In genomic region chr4:152435255-152435654, GRCm38 (mm10) we compare ENCODE assay signal across 8 mouse cellular contexts. TPM values are rescaled to one million over a fixed set of nuclear protein-coding genes. Genes with fewer than 3 reads are reported as not detected.
DNase-seq lines count a peak whose midpoint lies in the region; ATAC-seq and TF ChIP-seq lines count a peak whose summit lies in the region.

No protein-coding gene starts in this region.

- no peaks in the 10 kb centered on the region for H3K9me3 ChIP-seq in E14TG2a.4 (ENCODE audit: low read length)
- H3K9me3 ChIP-seq in forebrain, embryonic 12.5 days = no peaks in the 10 kb centered on the region
- no peaks in the 10 kb centered on the region for H3K9me3 ChIP-seq in heart, postnatal 0 days (replicated peaks; ENCODE audit: control insufficient read depth, low read length)
- no peaks in the 10 kb centered on the region for H3K9me3 ChIP-seq in lung, embryonic 15.5 days

- peak overlapping the region; percentile 30; the same call in 1 of the 2 replicates for H3K9ac ChIP-seq in forebrain, embryonic 12.5 days
- no peak overlapping the region for H3K9ac ChIP-seq in heart, postnatal 0 days (replicated peaks; ENCODE audit: low read depth, low read length)
- no peak overlapping the region for H3K9ac ChIP-seq in lung, embryonic 15.5 days

- peak; percentile 36 for DNase-seq in c-Kit-positive CD71-negative TER-119-negative erythroid progenitor cells, embryonic 14.5 days (ENCODE audit: low read depth)
- DNase-seq in heart, postnatal 0 days (ENCODE audit: low spot score) = peak; percentile 19
- peak; percentile 55 to 90 for DNase-seq in kidney, postnatal 36 days
- peak; percentile 48 for DNase-seq in ovary, postnatal 10 days (ENCODE audit: low spot score)
- DNase-seq in thymus, postnatal 4 days = peak; percentile 87

- peaks cover 26% of the 10 kb centered on the region for H3K4me1 ChIP-seq in E14TG2a.4 (replicated peaks; ENCODE audit: low read depth, low read length)
- peaks cover 6% of the 10 kb centered on the region; the same call in 1 of the 2 replicates for H3K4me1 ChIP-seq in forebrain, embryonic 12.5 days
- no peaks in the 10 kb centered on the region for H3K4me1 ChIP-seq in heart, postnatal 0 days (ENCODE audit: control insufficient read depth, insufficient read depth)
- no peaks in the 10 kb centered on the region; the same call in 1 of the 2 replicates for H3K4me1 ChIP-seq in lung, embryonic 15.5 days

- WGBS in forebrain, embryonic 12.5 days = 8% methylated on average over 10 of the region's 10 CpGs
- 16% methylated on average over 10 of the region's 10 CpGs for WGBS in heart, postnatal 0 days
- WGBS in lung, embryonic 15.5 days = 12% methylated on average over 10 of the region's 10 CpGs

- peak; percentile 71 for ATAC-seq in forebrain, embryonic 12.5 days (ENCODE audit: low FRiP score)
- peak; percentile 40; the same call in 1 of the 2 replicates for ATAC-seq in heart, postnatal 0 days (ENCODE audit: insufficient read depth, low read depth)
- no peak for ATAC-seq in lung, embryonic 15.5 days (ENCODE audit: borderline replicate concordance, extremely low read depth, low FRiP score, low TSS enrichment)

- no peak for TF ChIP-seq EP300 in heart, postnatal 0 days (IDR thresholded peaks at IDR 0.05; ENCODE audit: low read depth)

- H3K36me3 ChIP-seq in E14TG2a.4 (ENCODE audit: insufficient read depth, low read length) = no peaks in the 10 kb centered on the region
- no peaks in the 10 kb centered on the region for H3K36me3 ChIP-seq in forebrain, embryonic 12.5 days (replicated peaks)
- no peaks in the 10 kb centered on the region for H3K36me3 ChIP-seq in heart, postnatal 0 days (replicated peaks; ENCODE audit: control insufficient read depth, insufficient read depth, low read length)
- no peaks in the 10 kb centered on the region for H3K36me3 ChIP-seq in lung, embryonic 15.5 days

- H3K27me3 ChIP-seq in E14TG2a.4 (ENCODE audit: insufficient read depth, low read length) = peaks cover 4% of the 10 kb centered on the region; the same call in 1 of the 2 replicates
- H3K27me3 ChIP-seq in forebrain, embryonic 12.5 days = peaks cover 16% of the 10 kb centered on the region
- H3K27me3 ChIP-seq in heart, postnatal 0 days (ENCODE audit: control insufficient read depth, insufficient read depth, low read length) = no peaks in the 10 kb centered on the region
- no peaks in the 10 kb centered on the region for H3K27me3 ChIP-seq in lung, embryonic 15.5 days

- no peak overlapping the region for H3K4me3 ChIP-seq in E14TG2a.4 (replicated peaks; ENCODE audit: low read length)
- peak overlapping the region; percentile 20 for H3K4me3 ChIP-seq in forebrain, embryonic 12.5 days (replicated peaks)
- no peak overlapping the region for H3K4me3 ChIP-seq in heart, postnatal 0 days (ENCODE audit: low read depth, low read length)
- H3K4me3 ChIP-seq in lung, embryonic 15.5 days = no peak overlapping the region

- peak overlapping the region; percentile 53 for H3K4me2 ChIP-seq in forebrain, embryonic 12.5 days
- H3K4me2 ChIP-seq in heart, postnatal 0 days (ENCODE audit: low read depth, low read length) = peak overlapping the region; percentile 39
- peak overlapping the region; percentile 45 for H3K4me2 ChIP-seq in lung, embryonic 15.5 days

- H3K27ac ChIP-seq in forebrain, embryonic 12.5 days = 0 out of 2 replicates have a peak overlapping the region, but pooled peaks have one; percentile 0
- H3K27ac ChIP-seq in heart, postnatal 0 days (ENCODE audit: low read depth) = no peak overlapping the region
- H3K27ac ChIP-seq in lung, embryonic 15.5 days = no peak overlapping the region

- peak; percentile 50 for TF ChIP-seq CTCF in E14TG2a.4 (conservative IDR thresholded peaks at IDR 0.05; ENCODE audit: low read length)
- peak; percentile 79 for TF ChIP-seq CTCF in heart, postnatal 0 days (IDR thresholded peaks at IDR 0.05; ENCODE audit: low read depth)

RNA-seq across cellular contexts. Expression of gene Nphp4, which starts 41.3 kb away (rescaled TPM):
- 7.3 and 7.5 TPM in 2 replicates for polyA plus RNA-seq in forebrain, embryonic 12.5 days (2016; fragmentation: Nextera tagmentation; extraction: Ambion mirVana)
- total RNA-seq in heart, postnatal 0 days (2014; rRNA removed; ENCODE audit: low replicate concordance) = 1.5 and 5.0 TPM in 2 replicates
- polyA plus RNA-seq in heart, postnatal 0 days (2015; fragmentation: Nextera tagmentation; extraction: Ambion mirVana) = 0.46 and 0.51 TPM in 2 replicates
- polyA plus RNA-seq in lung, embryonic 15.5 days (2015; fragmentation: Nextera tagmentation; extraction: Ambion mirVana) = 3.2 and 3.3 TPM in 2 replicates

RNA-seq across cellular contexts. Expression of gene Kcnab2, which starts 42.4 kb away (rescaled TPM):
- 16.6 and 17.1 TPM in 2 replicates for polyA plus RNA-seq in forebrain, embryonic 12.5 days (2016; fragmentation: Nextera tagmentation; extraction: Ambion mirVana)
- 1.5 and 2.9 TPM in 2 replicates for total RNA-seq in heart, postnatal 0 days (2014; rRNA removed; ENCODE audit: low replicate concordance)
- 0.69 and 1.1 TPM in 2 replicates for polyA plus RNA-seq in heart, postnatal 0 days (2015; fragmentation: Nextera tagmentation; extraction: Ambion mirVana)
- 5.4 and 7.3 TPM in 2 replicates for polyA plus RNA-seq in lung, embryonic 15.5 days (2015; fragmentation: Nextera tagmentation; extraction: Ambion mirVana)

Comparison
In these comparisons a context has a peak if more than half of its experiments do, and no peak if none do; other contexts are left out.
1. DNase-seq: peak in every context shown above with its lines; median percentile 87 in thymus, postnatal 4 days; 72 in kidney, postnatal 36 days; 48 in ovary, postnatal 10 days; 36 in c-Kit-positive CD71-negative TER-119-negative erythroid progenitor cells, embryonic 14.5 days; 19 in heart, postnatal 0 days.